Mouse (Mus musculus) cerebellum, adult 11 months (tissue): ENCODE measurements around the gene Vamp8.
A peak's percentile ranks its signal among the peaks of the same experiment; 100 is the strongest.

Experiments
- DNase-seq: peaks from one replicate; pipeline ENCODE4 v3.0.0; 2022

The Vamp8 gene

DNA sequence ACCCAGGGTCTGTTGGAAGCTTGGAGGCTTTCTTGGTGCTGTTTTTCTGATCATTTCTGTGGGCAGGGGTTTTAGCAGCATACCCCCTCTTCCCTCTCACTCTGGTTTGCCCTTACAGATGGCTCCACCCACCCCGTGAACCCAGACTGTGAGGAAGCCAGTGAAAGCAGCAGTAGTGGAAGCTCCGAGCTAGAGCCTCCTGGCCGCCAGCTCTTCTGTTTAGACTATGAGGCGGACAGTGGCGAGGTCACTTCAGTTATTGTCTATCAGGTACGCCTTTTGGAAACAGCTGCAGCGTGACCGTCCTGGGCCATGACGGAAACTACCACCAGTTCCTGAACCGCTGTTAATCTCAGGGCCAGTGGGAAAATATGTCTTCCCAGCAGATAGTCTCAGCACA is 42.1 kb downstream of the Vamp8 start:
- no peak for DNase-seq

DNA sequence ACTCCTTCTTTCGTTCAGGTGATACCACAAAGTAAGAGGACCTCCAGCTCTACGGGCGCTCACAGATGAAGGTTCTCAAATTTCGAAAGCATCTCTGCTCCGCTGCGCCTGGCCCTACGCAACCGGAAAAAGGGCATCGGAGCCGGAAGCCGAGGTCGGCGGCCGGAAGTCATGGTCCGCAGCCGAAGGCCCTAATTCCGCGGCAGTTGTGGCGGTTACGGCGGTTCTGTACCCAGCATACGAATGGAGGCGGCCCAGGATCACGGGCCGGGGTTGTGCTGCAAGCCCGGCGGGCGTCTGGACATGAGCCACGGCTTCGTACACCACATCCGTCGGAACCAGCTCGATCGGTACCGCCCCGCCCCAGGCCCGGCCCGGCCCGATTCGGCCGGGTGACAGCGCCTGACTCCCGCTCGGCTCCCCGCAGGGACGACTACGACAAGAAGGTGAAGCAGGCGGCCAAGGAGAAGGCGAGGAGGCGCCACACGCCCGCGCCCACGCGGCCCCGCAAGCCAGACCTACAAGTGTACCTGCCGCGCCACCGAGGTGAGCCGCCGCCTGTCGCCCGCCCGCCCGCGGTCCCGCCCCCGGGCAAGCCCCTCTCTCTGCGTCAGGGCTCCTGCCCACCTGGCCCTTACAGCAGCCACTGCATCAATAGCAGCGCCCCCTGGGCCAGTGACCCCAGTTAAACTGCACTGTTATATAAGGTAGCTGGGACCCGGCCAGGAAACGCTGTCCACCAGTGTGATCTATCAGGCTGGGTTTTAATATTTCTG is 43.1 kb downstream of the Vamp8 start, which contains the start of gene 0610030E20Rik:
Gene 0610030E20Rik (plus strand): TSS at position 152 of the 776 bp plus-strand sequence.
- peak; percentile 70 for DNase-seq

DNA sequence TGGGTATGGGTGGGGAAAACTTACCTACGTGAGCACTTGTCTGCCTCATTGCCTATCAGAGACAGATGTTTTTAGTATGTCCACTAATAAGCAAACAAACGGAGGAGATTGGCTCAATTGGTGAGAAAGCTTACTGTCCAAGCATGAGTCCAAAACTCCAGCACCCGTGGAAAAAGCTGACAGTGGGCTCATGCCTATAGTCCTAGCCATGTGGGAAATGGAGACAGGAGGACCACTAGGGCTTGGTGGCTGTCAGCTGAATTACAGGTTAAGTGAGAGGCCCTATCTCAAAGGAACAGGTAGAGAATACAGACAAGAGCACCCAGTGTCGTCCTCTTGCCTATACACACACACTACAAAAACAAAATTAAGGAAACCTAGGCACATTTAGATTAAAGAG is 44.2 kb downstream of the Vamp8 start:
- DNase-seq, result no peak

- DNase-seq, result no peak
These were observed 44.9 kb downstream of the Vamp8 start for GRCm38 (mm10) chr6:72345633-72346032.

DNA sequence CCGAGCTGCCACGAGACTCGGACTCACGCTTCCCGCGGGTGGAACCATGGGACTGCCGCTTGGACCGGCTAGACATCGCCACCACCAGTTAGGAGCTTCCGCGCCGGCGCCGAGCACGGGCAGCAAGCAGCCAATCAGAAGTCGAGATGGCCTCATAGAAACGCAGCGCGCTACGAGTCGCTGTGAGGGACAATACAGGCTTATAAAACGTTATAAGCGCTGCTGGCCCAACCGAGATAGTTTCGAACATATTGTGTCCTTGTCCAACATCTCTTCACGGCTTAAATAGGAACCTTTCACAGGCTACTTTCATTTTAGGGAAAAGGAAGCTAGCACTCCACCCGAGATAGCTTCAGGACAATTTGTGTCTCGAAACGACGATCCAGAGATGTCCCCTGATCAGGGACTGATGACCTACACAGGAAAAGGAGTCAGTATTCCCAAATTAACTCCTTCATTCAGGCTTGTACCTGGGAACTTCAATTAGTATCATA is 45.4 kb downstream of the Vamp8 start, which contains the start of gene Usp39:
Gene Usp39 (minus strand): TSS at position 111 of the 494 bp plus-strand sequence.
- DNase-seq, result peak; percentile 92

DNA sequence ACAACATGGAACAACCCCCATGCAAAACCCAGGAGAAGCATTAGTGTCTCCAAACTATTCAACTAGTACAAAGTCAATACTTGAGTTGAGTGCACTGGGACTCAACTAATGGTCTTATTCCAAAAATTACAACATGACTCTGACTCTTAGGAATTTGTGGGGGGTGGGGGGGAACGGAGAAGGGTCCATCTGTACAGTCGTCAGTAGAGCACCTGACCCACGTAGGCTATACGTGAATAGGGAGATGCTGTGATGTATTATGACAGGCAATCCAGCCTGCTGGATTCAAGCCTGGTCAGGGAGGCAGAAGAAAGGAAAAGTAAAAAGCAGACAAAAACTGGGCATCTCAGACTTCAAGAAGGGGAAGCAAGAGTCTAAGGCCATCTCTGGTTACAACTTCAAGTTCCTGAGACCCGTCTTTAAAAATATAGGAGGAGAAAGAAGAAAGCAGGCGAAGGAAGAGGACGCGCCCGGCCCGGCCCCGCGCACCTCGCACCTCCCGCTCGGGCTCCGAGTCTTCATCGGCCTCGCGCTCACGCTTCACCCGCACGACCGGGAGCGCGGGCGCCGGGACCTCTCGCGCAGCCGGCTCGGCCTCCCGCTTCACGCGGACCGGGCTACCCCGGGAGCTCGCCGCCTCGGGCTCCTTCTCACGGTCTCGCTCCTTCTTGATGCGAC is 46.0 kb downstream of the Vamp8 start:
- no peak for DNase-seq

- no peak for DNase-seq
These were observed 50.0 kb downstream of the Vamp8 start for GRCm38 (mm10) chr6:72340481-72340880.
